ENCODE assay signal across 8 mouse cellular contexts in genomic region chr6:47188193-47188592, GRCm38 (mm10).
DNase-seq lines count a peak whose midpoint lies in the region; ATAC-seq and TF ChIP-seq lines count a peak whose summit lies in the region.

No protein-coding gene starts in this region.

- no peaks in the 10 kb centered on the region for H3K36me3 ChIP-seq in heart, postnatal 0 days (replicated peaks; ENCODE audit: control insufficient read depth, insufficient read depth, low read length)
- H3K36me3 ChIP-seq in CH12.LX (replicated peaks in 1 of 2; ENCODE audit: control insufficient read depth in 1 of 2, insufficient read depth in 1 of 2, low read length in 1 of 2), result no peaks in the 10 kb centered on the region

- peak; percentile 24 for TF ChIP-seq RAD21 in CH12.LX (IDR thresholded peaks at IDR 0.05; ENCODE audit: low read depth, low read length)

- peak; percentile 36 for TF ChIP-seq CTCF in heart, postnatal 0 days (IDR thresholded peaks at IDR 0.05; ENCODE audit: low read depth)
- peak; percentile 63 to 68 for TF ChIP-seq CTCF in CH12.LX (conservative IDR thresholded peaks at IDR 0.05 in 1 of 2, IDR thresholded peaks at IDR 0.05 in 1 of 2; ENCODE audit: low read depth in 2 of 2, low read length in 2 of 2)

- intact Hi-C loops in left cerebral cortex, postnatal 10 days (cut with DNase I), result no loop called here

- H3K4me2 ChIP-seq in heart, postnatal 0 days (ENCODE audit: low read depth, low read length), result no peak overlapping the region
- peak overlapping the region; percentile 89 for H3K4me2 ChIP-seq in CH12.LX (ENCODE audit: insufficient read depth, low read depth, poor library complexity, severe bottlenecking)

- TF ChIP-seq POLR2A in CH12.LX (IDR thresholded peaks at IDR 0.05; ENCODE audit: low read depth, low read length), result no peak

- H3K9ac ChIP-seq in heart, postnatal 0 days (replicated peaks; ENCODE audit: low read depth, low read length), result no peak overlapping the region
- peak overlapping the region; percentile 7; the same call in 1 of the 2 replicates for H3K9ac ChIP-seq in CH12.LX (ENCODE audit: insufficient read depth, low read depth)

- no peak overlapping the region for H3K27ac ChIP-seq in heart, postnatal 0 days (ENCODE audit: low read depth)
- H3K27ac ChIP-seq in CH12.LX (ENCODE audit: insufficient read depth, low read depth), result peak overlapping the region; percentile 9; the same call in 1 of the 2 replicates

- H3K79me2 ChIP-seq in CH12.LX (replicated peaks; ENCODE audit: control insufficient read depth, extremely low read depth, insufficient read depth, poor library complexity, severe bottlenecking), result no peaks in the 10 kb centered on the region

- no peaks in the 10 kb centered on the region for H3K27me3 ChIP-seq in heart, postnatal 0 days (ENCODE audit: control insufficient read depth, insufficient read depth, low read length)
- no peaks in the 10 kb centered on the region for H3K27me3 ChIP-seq in CH12.LX (replicated peaks)

- H3K4me1 ChIP-seq in heart, postnatal 0 days (ENCODE audit: control insufficient read depth, insufficient read depth), result peaks cover 5% of the 10 kb centered on the region; the same call in 1 of the 2 replicates
- peaks cover 0 to 4% of the 10 kb centered on the region in 2 experiments; a peak in 2 of 4 replicates for H3K4me1 ChIP-seq in CH12.LX (ENCODE audit: control insufficient read depth in 1 of 2, insufficient read depth in 2 of 2)

- ATAC-seq in heart, postnatal 0 days (ENCODE audit: insufficient read depth, low read depth), result no peak
- no peak for ATAC-seq in activated CD4-positive, CD25-positive, alpha-beta regulatory T cell, adult 4 months

- no peak for DNase-seq in heart, postnatal 0 days (ENCODE audit: low spot score)
- DNase-seq in heart, adult 9 months (ENCODE audit: low spot score in 2 of 2), result no peak
- DNase-seq in CH12.LX (ENCODE audit: extremely low read depth), result peak; percentile 75
- DNase-seq in adrenal gland, postnatal 10 days, result peak; percentile 72
- DNase-seq in frontal cortex, postnatal 25 days (ENCODE audit: low spot score in 2 of 2), result peak; percentile 17 to 49
- peak; percentile 16 to 47 for DNase-seq in left cerebral cortex, postnatal 10 days (ENCODE audit: extremely low spot score in 1 of 2, low spot score in 2 of 2)
- DNase-seq in retina, postnatal 1 day, result peak; percentile 50

- TF ChIP-seq EP300 in heart, postnatal 0 days (IDR thresholded peaks at IDR 0.05; ENCODE audit: low read depth), result no peak
- TF ChIP-seq EP300 in CH12.LX (IDR thresholded peaks at IDR 0.05; ENCODE audit: low read length), result no peak

- in situ Hi-C loops in CH12.LX (cut with MboI; ENCODE audit: low pct_ligation_motif_present, low pct_unique_long_range_greater_than_20kb, low sequenced_read_pairs), result no loop called here

- WGBS in heart, postnatal 0 days, result 61% methylated on average over 7 of the region's 7 CpGs

- H3K9me3 ChIP-seq in heart, postnatal 0 days (replicated peaks; ENCODE audit: control insufficient read depth, low read length), result no peaks in the 10 kb centered on the region
- H3K9me3 ChIP-seq in CH12.LX (replicated peaks; ENCODE audit: low read length), result no peaks in the 10 kb centered on the region

- dilution Hi-C loops in CH12.LX (cut with MboI; ENCODE audit: extremely low pct_ligation_motif_present, extremely low pct_unique_long_range_greater_than_20kb, low sequenced_read_pairs), result no loop called here

- no peak overlapping the region for H3K4me3 ChIP-seq in heart, postnatal 0 days (ENCODE audit: low read depth, low read length)
- peak overlapping the region; percentile 32 to 44 (median 42) for H3K4me3 ChIP-seq in CH12.LX (replicated peaks in 1 of 3; ENCODE audit: low read depth in 2 of 3, low read length in 2 of 3, poor library complexity in 1 of 3)

TF ChIP-seq in CH12.LX, 34 proteins besides CTCF, POLR2A, EP300 and RAD21:
- 0 out of 2 replicates have a peak, but pooled peaks have one; percentile 25 for TF ChIP-seq TCF12 (IDR thresholded peaks at IDR 0.05; ENCODE audit: low read depth, low read length)
- TF ChIP-seq NELFE (IDR thresholded peaks at IDR 0.05; ENCODE audit: low read depth, low read length), result 0 out of 2 replicates have a peak, but pooled peaks have one; percentile 21
- TF ChIP-seq SMC3 (IDR thresholded peaks at IDR 0.05; ENCODE audit: low read depth, low read length), result peak; percentile 46
- 0 out of 2 replicates have a peak, but pooled peaks have one; percentile 27 for TF ChIP-seq ZMIZ1 (IDR thresholded peaks at IDR 0.05; ENCODE audit: low read depth, low read length)
- no peak for TF ChIP-seq MAX (IDR thresholded peaks at IDR 0.05; ENCODE audit: low read length)
- TF ChIP-seq RCOR1 (conservative IDR thresholded peaks at IDR 0.05; ENCODE audit: low read depth, low read length), result no peak

Comparison
In these comparisons a context has a peak if more than half of its experiments do, and no peak if none do; other contexts are left out.
1. DNase-seq: peak in CH12.LX (single experiment), adrenal gland, postnatal 10 days (single experiment), frontal cortex, postnatal 25 days (2 of 2), left cerebral cortex, postnatal 10 days (2 of 2) and retina, postnatal 1 day (single experiment); none in heart, postnatal 0 days (single experiment) and heart, adult 9 months (0 of 2).